Mouse (Mus musculus) heart, adult 2 months (tissue): Measurements from ENCODE around the gene Sept11.

ENCODE experiments used
- CTCF ChIP-seq: fragments of 200-600 bp; IDR thresholded peaks from 2 replicates; pipeline ENCODE4 v1.8.1; 2022; ENCODE audit warnings: antibody characterized with exemption, mild to moderate bottlenecking, moderate library complexity
- EP300 ChIP-seq: fragments of 200-500 bp; IDR thresholded peaks from 2 replicates; pipeline ENCODE4 v1.6.1; 2011; ENCODE audit warnings: low read depth, low read length, control low read depth; ENCODE audit not compliant: insufficient read depth
- POLR2A ChIP-seq: fragments of 200-500 bp; IDR thresholded peaks from 2 replicates; pipeline ENCODE4 v1.6.1; 2011; ENCODE audit warnings: mild to moderate bottlenecking, low read depth, low read length, control low read depth; ENCODE audit not compliant: insufficient read depth

DNA sequence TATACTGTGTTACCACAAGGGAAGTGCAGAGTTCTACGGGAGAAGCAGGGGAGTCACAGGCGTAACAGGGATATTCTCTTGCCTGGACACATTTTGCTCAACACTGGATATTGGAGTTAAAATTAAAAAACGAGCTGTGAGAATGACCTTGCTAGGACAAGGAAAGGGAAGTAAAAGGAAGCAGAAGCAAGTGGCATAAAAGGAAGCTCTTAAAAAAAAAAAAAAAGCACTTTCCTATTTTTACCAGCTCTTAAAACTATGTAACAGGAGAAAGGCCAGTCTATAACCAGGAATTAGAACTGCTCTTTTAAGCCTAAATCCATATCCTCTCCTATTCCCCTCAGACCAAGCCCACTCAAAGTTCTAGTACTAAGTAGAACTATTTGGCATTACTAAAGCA is 105.0 kb downstream of the Sept11 start:
- TF ChIP-seq POLR2A (no peak), CTCF (no peak), EP300 (no peak)
